Mouse (Mus musculus): Measurements from ENCODE around the gene Mrps12. TPM values are rescaled to one million over a fixed set of nuclear protein-coding genes. Genes with fewer than 3 reads are reported as not detected.

Mrps12 gene
- total RNA-seq, 2 experiments from 2014 or later = 58.3 to 69.0 TPM

GRCm38 (mm10) chr7:28775129-28775528 lies 33.5 kb upstream of the Mrps12 start:
- TF ChIP-seq CTCF (IDR thresholded peaks at IDR 0.05) = no peak
- Histone ChIP-seq H3K27ac (no peak overlapping the region), H3K4me3 (no peak overlapping the region)
- no peak for DNase-seq (ENCODE audit: extremely low spot score in 1 of 2, low spot score in 2 of 2)
- intact Hi-C loops (cut with DNase I) = loop anchor here (5.0 kb wide), 1 partner anchor 262 kb away; no protein-coding TSS in a partner anchor

GRCm38 (mm10) chr7:28774164-28774563 lies 32.5 kb upstream of the Mrps12 start:
- intact Hi-C loops (cut with DNase I) = no loop called here
- H3K27ac ChIP-seq = no peak overlapping the region
- no peak for TF ChIP-seq CTCF (IDR thresholded peaks at IDR 0.05)

GRCm38 (mm10) chr7:28773163-28773562 lies 31.5 kb upstream of the Mrps12 start:
- Histone ChIP-seq H3K27ac (no peak overlapping the region), H3K4me3 (no peak overlapping the region)
- no peak for DNase-seq (ENCODE audit: extremely low spot score in 1 of 2, low spot score in 2 of 2)
- intact Hi-C loops (cut with DNase I) = no loop called here
- TF ChIP-seq CTCF (IDR thresholded peaks at IDR 0.05) = no peak

More at GRCm38 (mm10) chr7:28774164-28774563, 32.5 kb upstream of the Mrps12 start:
- no peak for DNase-seq (ENCODE audit: extremely low spot score in 1 of 2, low spot score in 2 of 2)
- H3K4me3 ChIP-seq = no peak overlapping the region

- no peak for TF ChIP-seq CTCF (IDR thresholded peaks at IDR 0.05)
- no peak overlapping the region for H3K4me3 ChIP-seq
- DNase-seq (ENCODE audit: extremely low spot score in 1 of 2, low spot score in 2 of 2) = no peak
- H3K27ac ChIP-seq = no peak overlapping the region
- intact Hi-C loops (cut with DNase I) = no loop called here
These were observed 30.2 kb upstream of the Mrps12 start for GRCm38 (mm10) chr7:28771867-28772266.

GRCm38 (mm10) chr7:28770309-28770708 lies 28.7 kb upstream of the Mrps12 start:
- TF ChIP-seq CTCF (IDR thresholded peaks at IDR 0.05) = no peak

GRCm38 (mm10) chr7:28769414-28769958 lies 27.9 kb upstream of the Mrps12 start:
- TF ChIP-seq CTCF (IDR thresholded peaks at IDR 0.05) = no peak
- Histone ChIP-seq H3K27ac (no peak overlapping the region), H3K4me3 (no peak overlapping the region)
- intact Hi-C loops (cut with DNase I) = no loop called here
- no peak for DNase-seq (ENCODE audit: extremely low spot score in 1 of 2, low spot score in 2 of 2)

More at GRCm38 (mm10) chr7:28770309-28770708, 28.7 kb upstream of the Mrps12 start:
- H3K4me3 ChIP-seq = no peak overlapping the region
- DNase-seq (ENCODE audit: extremely low spot score in 1 of 2, low spot score in 2 of 2) = no peak
- H3K27ac ChIP-seq = no peak overlapping the region
- intact Hi-C loops (cut with DNase I) = no loop called here

- Histone ChIP-seq H3K27ac (peak within 1 kb of the TSS; percentile 94), H3K4me3 (peak within 1 kb of the TSS; percentile 75)
- TF ChIP-seq CTCF (IDR thresholded peaks at IDR 0.05) = no peak
- DNase-seq (ENCODE audit: extremely low spot score in 1 of 2, low spot score in 2 of 2) = no peak
- intact Hi-C loops (cut with DNase I) = no loop called here
These were observed 25.9 kb upstream of the Mrps12 start, which contains the start of gene Nfkbib for GRCm38 (mm10) chr7:28767462-28767965. Gene Nfkbib (minus strand): TSS chr7:28767512.

- intact Hi-C loops (cut with DNase I) = no loop called here
- Histone ChIP-seq H3K27ac (peak overlapping the region; percentile 83), H3K4me3 (peak overlapping the region; percentile 75)
- no peak for TF ChIP-seq CTCF (IDR thresholded peaks at IDR 0.05)
- DNase-seq (ENCODE audit: extremely low spot score in 1 of 2, low spot score in 2 of 2) = no peak
These were observed 25.3 kb upstream of the Mrps12 start for GRCm38 (mm10) chr7:28766910-28767309.

GRCm38 (mm10) chr7:28766173-28766879 lies 24.7 kb upstream of the Mrps12 start, which contains the start of gene Sirt2:
Gene Sirt2 (plus strand): TSS chr7:28766735.
- H3K27ac ChIP-seq = peak within 1 kb of the TSS; percentile 94
- H3K4me3 ChIP-seq = peak within 1 kb of the TSS; percentile 75
- no peak; the same call in 1 of the 2 replicates for TF ChIP-seq CTCF (IDR thresholded peaks at IDR 0.05)
- peak; percentile 94 to 97 for DNase-seq (ENCODE audit: extremely low spot score in 1 of 2, low spot score in 2 of 2)
- intact Hi-C loops (cut with DNase I) = no loop called here

GRCm38 (mm10) chr7:28765211-28765610 lies 23.6 kb upstream of the Mrps12 start:
- Histone ChIP-seq H3K4me3 (peak overlapping the region; percentile 75; the same call in 1 of the 2 replicates), H3K27ac (no peak overlapping the region)
- intact Hi-C loops (cut with DNase I) = no loop called here
- DNase-seq (ENCODE audit: extremely low spot score in 1 of 2, low spot score in 2 of 2) = no peak
- TF ChIP-seq CTCF (IDR thresholded peaks at IDR 0.05) = no peak

- Histone ChIP-seq H3K27ac (no peak overlapping the region), H3K4me3 (no peak overlapping the region)
- no peak for DNase-seq (ENCODE audit: extremely low spot score in 1 of 2, low spot score in 2 of 2)
- no peak for TF ChIP-seq CTCF (IDR thresholded peaks at IDR 0.05)
- intact Hi-C loops (cut with DNase I) = no loop called here
These were observed 20.3 kb upstream of the Mrps12 start for GRCm38 (mm10) chr7:28761907-28762306.

GRCm38 (mm10) chr7:28758623-28759022 lies 17.0 kb upstream of the Mrps12 start:
- intact Hi-C loops (cut with DNase I) = no loop called here
- H3K27ac ChIP-seq = no peak overlapping the region
- no peak for DNase-seq (ENCODE audit: extremely low spot score in 1 of 2, low spot score in 2 of 2)
- no peak for TF ChIP-seq CTCF (IDR thresholded peaks at IDR 0.05)
- H3K4me3 ChIP-seq = no peak overlapping the region

All from left cerebral cortex, adult 2 months (tissue).